Mouse (Mus musculus): Measurements from ENCODE around the gene Zfp185.
"Not testable (repeated sequence)": the region's sequence is repeated elsewhere in the genome, so short reads cannot be mapped to it uniquely, and the experiment has no call there.

Gene Zfp185

DNA sequence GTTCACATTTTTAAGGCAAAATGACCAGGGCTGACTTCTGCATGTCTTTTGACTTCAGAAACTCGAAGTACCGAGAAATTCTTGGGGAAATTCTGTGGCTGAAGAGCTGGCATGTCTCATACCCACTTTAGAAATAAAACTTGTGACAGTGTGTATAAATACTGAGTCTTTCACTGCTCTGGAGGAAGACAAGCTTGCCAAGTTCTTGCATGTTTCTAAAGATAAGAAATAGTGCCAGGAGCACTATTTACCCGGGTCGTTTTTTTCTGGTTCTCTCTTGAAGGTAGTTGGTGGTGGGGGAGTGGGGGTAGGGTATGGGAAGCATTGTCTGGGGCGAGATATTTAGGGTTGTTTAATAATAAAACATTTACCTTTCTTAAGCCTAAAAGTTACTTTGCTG is 75.2 kb downstream of the Zfp185 start:
- no peak for DNase-seq (ENCODE audit: low spot score in 2 of 2)

DNA sequence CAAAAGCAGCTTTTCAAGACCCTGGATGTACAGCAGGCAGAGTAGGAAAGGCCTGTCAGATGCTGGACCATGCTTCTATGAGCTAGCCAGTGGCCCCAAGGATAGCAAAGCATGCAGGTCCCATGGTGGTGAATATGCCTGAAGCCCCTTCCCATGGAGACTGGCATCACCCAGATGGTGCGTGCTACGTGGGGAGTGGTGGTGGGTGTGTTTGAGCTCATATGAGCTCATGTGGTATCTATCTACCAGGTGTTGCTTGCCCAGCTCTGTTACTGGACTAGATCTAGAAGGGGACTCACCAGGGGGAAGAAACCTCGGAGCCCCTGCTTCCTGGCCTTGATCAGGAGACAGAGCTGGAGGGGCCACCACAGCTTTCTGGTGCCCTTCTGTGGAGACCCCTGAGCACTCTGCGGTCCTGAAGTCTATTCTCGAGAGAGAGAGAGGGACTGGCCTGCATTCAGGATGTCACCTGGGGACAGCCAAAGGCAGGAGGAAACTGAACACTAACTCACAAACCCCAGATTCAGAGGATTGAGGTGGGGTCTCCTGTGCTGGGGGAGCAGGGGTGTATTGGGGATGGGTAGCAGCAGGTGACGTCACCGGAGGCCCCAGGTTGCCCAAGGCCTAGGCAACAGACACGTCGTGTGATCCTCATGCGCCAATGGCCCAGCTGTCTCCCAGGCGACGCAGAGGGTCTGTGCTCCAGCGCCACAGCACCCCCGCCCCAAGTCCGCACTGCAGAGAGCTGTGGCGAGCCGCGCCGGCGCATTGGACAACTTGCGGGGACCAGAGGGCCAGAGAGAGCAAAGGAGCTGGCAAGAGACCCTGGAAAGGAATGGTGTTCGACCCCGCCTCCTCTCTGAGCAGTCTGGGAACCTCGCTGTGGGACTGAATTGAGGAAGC is 76.6 kb downstream of the Zfp185 start:
- DNase-seq (ENCODE audit: low spot score in 2 of 2), result peak in 1 of 2 experiments; percentile 58

DNA sequence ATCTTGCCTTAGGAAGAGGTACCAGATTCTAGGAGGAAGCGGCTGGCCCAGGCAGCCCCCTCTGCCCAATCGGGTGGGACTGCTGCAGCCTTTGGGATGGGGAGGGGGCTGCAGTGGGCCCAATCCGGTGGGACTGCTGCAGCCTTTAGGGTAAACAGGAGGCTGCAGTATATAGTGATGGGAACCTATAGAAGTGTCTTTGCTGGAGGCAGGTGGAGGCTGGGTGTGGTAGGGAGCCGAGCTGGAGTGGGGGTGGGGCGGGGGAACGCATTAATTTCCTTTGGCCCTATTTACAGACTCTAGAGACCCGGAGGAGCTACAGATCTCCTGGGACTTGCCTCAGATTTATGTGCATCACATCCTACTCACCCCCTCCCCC is 77.3 kb downstream of the Zfp185 start, which contains the start of gene Pnma3:
Gene Pnma3 (plus strand): TSS at position 373 of the 379 bp plus-strand sequence.
- no peak for DNase-seq (ENCODE audit: low spot score in 2 of 2)

DNA sequence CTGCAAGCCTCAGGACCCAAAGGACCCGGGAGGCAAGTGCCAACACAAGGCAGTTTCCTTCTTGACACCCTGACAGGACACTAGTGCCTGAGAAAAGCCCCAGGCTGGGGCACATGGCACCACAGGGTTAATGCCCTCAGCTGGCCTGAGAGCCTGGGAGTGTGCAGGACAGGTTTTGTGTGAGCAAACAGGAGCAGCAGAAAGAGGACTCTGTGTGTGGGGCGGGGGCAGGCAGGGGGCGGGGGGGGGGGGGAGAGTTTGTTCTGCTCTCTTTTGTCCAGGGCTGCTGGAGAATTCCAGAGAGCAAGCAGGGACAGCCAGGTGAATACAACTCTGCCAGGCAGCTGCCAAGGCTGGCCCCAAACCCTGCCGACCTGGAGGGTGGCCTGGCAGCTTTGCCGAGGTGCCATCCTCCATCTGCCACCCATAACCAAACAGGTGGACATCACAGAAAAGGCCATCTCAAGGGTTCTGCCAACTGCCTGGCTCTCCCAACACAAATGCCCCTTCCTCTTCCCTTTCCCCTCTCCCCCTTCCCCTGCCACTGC is 79.7 kb downstream of the Zfp185 start:
- not testable (repeated sequence) for DNase-seq (ENCODE audit: low spot score in 2 of 2)
